Mouse (Mus musculus) ES-E14 (cell line): ENCODE data around the gene St8sia6.

ENCODE experiments used
- CHD2 ChIP-seq: IDR thresholded peaks from 2 replicates; pipeline ENCODE4 v1.6.1; 2014; ENCODE audit warnings: mild to moderate bottlenecking, low read depth, low read length, inconsistent platforms
- HCFC1 ChIP-seq: IDR thresholded peaks from 2 replicates; pipeline ENCODE4 v1.6.1; 2012; ENCODE audit warnings: low read length, inconsistent platforms, borderline replicate concordance; ENCODE audit not compliant: insufficient read depth
- MAFK ChIP-seq: IDR thresholded peaks from 2 replicates; pipeline ENCODE4 v1.6.1; 2014; ENCODE audit warnings: mild to moderate bottlenecking, low read depth, low read length, inconsistent platforms; ENCODE audit not compliant: insufficient read depth
- ZC3H11A ChIP-seq: IDR thresholded peaks from 2 replicates; pipeline ENCODE4 v1.6.1; 2012; ENCODE audit warnings: low read depth, mild to moderate bottlenecking, inconsistent platforms, low read length, borderline replicate concordance

- TF ChIP-seq ZC3H11A = no peak
- TF ChIP-seq CHD2 = no peak
- no peak for TF ChIP-seq HCFC1
- TF ChIP-seq MAFK = no peak
Measured at GRCm38 (mm10) chr2:13683205-13683570, 110.7 kb downstream of the St8sia6 start.
